27 mouse cellular contexts compared by ENCODE assay signal in genomic region chr1:192986481-192986880, GRCm38 (mm10).
"Had no signal": no experiment of that assay in that cellular context is flagged by ENCODE, and none has a peak within 500 bp of the region (broad histone marks: within the 10 kb centered on the region; RNA-seq: fewer than 3 reads in every experiment).

No protein-coding gene starts in this region.

- H3K36me3 ChIP-seq: embryonic facial prominence, embryonic 10.5 days; embryonic facial prominence, embryonic 12.5 days; embryonic facial prominence, embryonic 13.5 days; embryonic facial prominence, embryonic 15.5 days; forebrain, embryonic 10.5 days; forebrain, embryonic 12.5 days; forebrain, embryonic 15.5 days had no signal

- H3K9ac ChIP-seq: embryonic facial prominence, embryonic 12.5 days; embryonic facial prominence, embryonic 13.5 days; embryonic facial prominence, embryonic 15.5 days; forebrain, embryonic 12.5 days; forebrain, embryonic 13.5 days; forebrain, embryonic 15.5 days; forebrain, postnatal 0 days had no signal

- H3K4me3 ChIP-seq: embryonic facial prominence, embryonic 10.5 days; embryonic facial prominence, embryonic 12.5 days; embryonic facial prominence, embryonic 13.5 days; embryonic facial prominence, embryonic 15.5 days; erythroblast, embryonic 14.5 days; forebrain, embryonic 10.5 days; forebrain, embryonic 12.5 days; forebrain, embryonic 13.5 days; forebrain, embryonic 15.5 days; gastrocnemius, adult 2 months; heart, adult 2 months had no signal

- H3K4me2 ChIP-seq: embryonic facial prominence, embryonic 12.5 days; embryonic facial prominence, embryonic 13.5 days; embryonic facial prominence, embryonic 15.5 days; forebrain, embryonic 12.5 days; forebrain, embryonic 13.5 days; forebrain, embryonic 15.5 days had no signal

- ATAC-seq: forebrain, embryonic 13.5 days; forebrain, embryonic 14.5 days; forebrain, embryonic 15.5 days; forebrain, embryonic 16.5 days; forebrain, postnatal 0 days had no signal

- H3K4me1 ChIP-seq: embryonic facial prominence, embryonic 10.5 days; embryonic facial prominence, embryonic 12.5 days; embryonic facial prominence, embryonic 15.5 days; forebrain, embryonic 10.5 days; forebrain, embryonic 12.5 days; forebrain, embryonic 13.5 days; forebrain, embryonic 15.5 days had no signal

- DNase-seq: cerebellum, adult 8-10 months; cerebellum, adult 9-10 months; cerebellum, adult 9-11 months; cerebellum, postnatal 10 days; cerebellum, postnatal 14 days; cerebellum, postnatal 25 days; cerebellum, postnatal 36 days; embryo, embryonic 11 days; forebrain, postnatal 0 days; gastrocnemius, adult 2 months; gastrocnemius, postnatal 10 days; gastrocnemius, postnatal 14 days; gastrocnemius, postnatal 25 days; heart, adult 11 months; heart, adult 18-20 months; heart, adult 2 months had no signal

- H3K27me3 ChIP-seq: embryonic facial prominence, embryonic 12.5 days; embryonic facial prominence, embryonic 13.5 days; embryonic facial prominence, embryonic 15.5 days; forebrain, embryonic 12.5 days; forebrain, embryonic 13.5 days; forebrain, embryonic 15.5 days had no signal

- H3K27ac ChIP-seq: embryonic facial prominence, embryonic 10.5 days; embryonic facial prominence, embryonic 12.5 days; embryonic facial prominence, embryonic 13.5 days; embryonic facial prominence, embryonic 15.5 days; forebrain, embryonic 10.5 days; forebrain, embryonic 12.5 days; forebrain, embryonic 13.5 days; forebrain, embryonic 15.5 days; gastrocnemius, adult 2 months; heart, adult 2 months had no signal

- H3K9me3 ChIP-seq: embryonic facial prominence, embryonic 10.5 days; embryonic facial prominence, embryonic 12.5 days; embryonic facial prominence, embryonic 13.5 days; embryonic facial prominence, embryonic 15.5 days; forebrain, embryonic 10.5 days; forebrain, embryonic 12.5 days; forebrain, embryonic 13.5 days; forebrain, embryonic 15.5 days had no signal
